Mouse (Mus musculus) neural tube, embryonic 13.5 days (tissue): ENCODE results near the gene Nt5dc1. TPM values are rescaled to one million over a fixed set of nuclear protein-coding genes. Genes with fewer than 3 reads are reported as not detected.
A peak's percentile ranks its signal among the peaks of the same experiment; 100 is the strongest.
"Not testable (repeated sequence)": the region's sequence is repeated elsewhere in the genome, so short reads cannot be mapped to it uniquely, and the experiment has no call there.

ENCODE experiments used
- ATAC-seq: fragments of 200-750 bp; cut with Nextera tagmentation; 2 replicates; pipeline ENCODE4 v1.8.0; 2017; ENCODE audit warnings: low read depth, mild to moderate bottlenecking, moderate TSS enrichment, moderate library complexity
- H3K27ac ChIP-seq: fragments of 300-500 bp; sonication (generic); replicated peaks from 2 replicates; pipeline ENCODE4 v1.5.1; 2015; ENCODE audit warnings: moderate library complexity, mild to moderate bottlenecking, inconsistent platforms
- H3K27me3 ChIP-seq: fragments of 300-500 bp; sonication (generic); 2 replicates; pipeline ENCODE4 v1.6.1; 2015; ENCODE audit warnings: mild to moderate bottlenecking, inconsistent platforms
- H3K36me3 ChIP-seq: fragments of 300-500 bp; sonication (generic); 2 replicates; pipeline ENCODE4 v1.6.1; 2015; ENCODE audit warnings: mild to moderate bottlenecking, inconsistent platforms
- H3K4me1 ChIP-seq: fragments of 300-500 bp; sonication (generic); replicated peaks from 2 replicates; pipeline ENCODE4 v1.6.1; 2015; ENCODE audit warnings: inconsistent platforms
- H3K4me2 ChIP-seq: fragments of 300-500 bp; sonication (generic); 2 replicates; pipeline ENCODE4 v1.6.1; 2015; ENCODE audit warnings: inconsistent platforms, mild to moderate bottlenecking, moderate library complexity
- H3K4me3 ChIP-seq: fragments of 300-500 bp; sonication (generic); 2 replicates; pipeline ENCODE4 v1.5.1; 2015; ENCODE audit warnings: mild to moderate bottlenecking, inconsistent platforms
- H3K9ac ChIP-seq: fragments of 300-500 bp; sonication (generic); 2 replicates; pipeline ENCODE4 v1.6.1; 2015; ENCODE audit warnings: moderate library complexity, mild to moderate bottlenecking, inconsistent platforms
- H3K9me3 ChIP-seq: fragments of 300-500 bp; sonication (generic); 2 replicates; pipeline ENCODE4 v1.6.1; 2016; ENCODE audit warnings: inconsistent platforms
- WGBS: fragments of 180-500 bp; shearing (Covaris S2); methylation state at CpG from one replicate; pipeline ENCODE4 v1.1.7; 2015; 5-methylcytosine and 5-hydroxymethylcytosine counted together
- polyA plus RNA-seq: library from polyadenylated mRNA; unstranded; fragments of >200 nt; fragmentation: Nextera tagmentation; extraction: Ambion mirVana; gene quantifications from 2 replicates; pipeline ENCODE4 v1.2.1, GENCODE M21; 2015

Nt5dc1 gene
- polyA plus RNA-seq, result 3.1 and 3.4 TPM in 2 replicates

- peak; percentile 98 for ATAC-seq
- H3K36me3 ChIP-seq, result no peaks in the 10 kb centered on the region
- peak within 1 kb of the TSS; percentile 78 for H3K9ac ChIP-seq
- H3K27ac ChIP-seq, result peak within 1 kb of the TSS; percentile 46; the same call in 1 of the 2 replicates
- H3K4me1 ChIP-seq, result no peaks in the 10 kb centered on the region
- no peaks in the 10 kb centered on the region for H3K9me3 ChIP-seq
- H3K27me3 ChIP-seq, result no peaks in the 10 kb centered on the region
- WGBS, result under 1% methylated on average over 49 of the region's 49 CpGs
- peak within 1 kb of the TSS; percentile 65 for H3K4me3 ChIP-seq
- H3K4me2 ChIP-seq, result peak within 1 kb of the TSS; percentile 73
These were observed at the start of gene Nt5dc1 for GRCm38 (mm10) chr10:34418204-34418756. Gene Nt5dc1 (minus strand): TSS chr10:34418552.

- Histone ChIP-seq H3K4me2 (no peak overlapping the region), H3K9ac (no peak overlapping the region), H3K36me3 (no peaks in the 10 kb centered on the region), H3K27me3 (no peaks in the 10 kb centered on the region), H3K4me3 (no peak overlapping the region), H3K27ac (no peak overlapping the region), H3K4me1 (no peaks in the 10 kb centered on the region), H3K9me3 (no peaks in the 10 kb centered on the region)
- WGBS, result 88% methylated on average over 4 of the region's 4 CpGs
- ATAC-seq, result no peak
These were observed 46.0 kb upstream of the Nt5dc1 start for GRCm38 (mm10) chr10:34464321-34464720.

- Histone ChIP-seq H3K27ac (no peak overlapping the region), H3K4me2 (no peak overlapping the region), H3K4me3 (no peak overlapping the region), H3K9ac (no peak overlapping the region), H3K27me3 (no peaks in the 10 kb centered on the region), H3K36me3 (no peaks in the 10 kb centered on the region), H3K4me1 (no peaks in the 10 kb centered on the region), H3K9me3 (no peaks in the 10 kb centered on the region)
- 71% methylated on average over 4 of the region's 4 CpGs for WGBS
- no peak for ATAC-seq
These were observed 43.1 kb upstream of the Nt5dc1 start for GRCm38 (mm10) chr10:34461451-34461850.

GRCm38 (mm10) chr10:34449469-34449868, 31.1 kb upstream of the Nt5dc1 start:
- no peak overlapping the region for H3K27ac ChIP-seq
- WGBS, result 81% methylated on average over 1 of the region's 1 CpGs
- no peak overlapping the region for H3K4me3 ChIP-seq
- H3K36me3 ChIP-seq, result no peaks in the 10 kb centered on the region
- no peaks in the 10 kb centered on the region for H3K9me3 ChIP-seq
- H3K4me1 ChIP-seq, result no peaks in the 10 kb centered on the region
- no peak overlapping the region for H3K4me2 ChIP-seq
- no peaks in the 10 kb centered on the region for H3K27me3 ChIP-seq
- no peak for ATAC-seq
- H3K9ac ChIP-seq, result no peak overlapping the region

- H3K4me3 ChIP-seq, H3K27me3 ChIP-seq, H3K9ac ChIP-seq, H3K36me3 ChIP-seq, H3K27ac ChIP-seq, H3K4me2 ChIP-seq, ATAC-seq, H3K9me3 ChIP-seq, H3K4me1 ChIP-seq: not testable (repeated sequence)
- 98% methylated on average over 6 of the region's 14 CpGs for WGBS
These were observed 15.8 kb upstream of the Nt5dc1 start for GRCm38 (mm10) chr10:34434191-34434590.

GRCm38 (mm10) chr10:34431783-34432182, 13.4 kb upstream of the Nt5dc1 start:
- no peaks in the 10 kb centered on the region for H3K27me3 ChIP-seq
- ATAC-seq, result no peak
- no peaks in the 10 kb centered on the region for H3K36me3 ChIP-seq
- H3K27ac ChIP-seq, result no peak overlapping the region
- 0 out of 2 replicates have a peak, but pooled peaks cover 3% of the 10 kb centered on the region for H3K9me3 ChIP-seq
- no peak overlapping the region for H3K9ac ChIP-seq
- no peaks in the 10 kb centered on the region; the same call in 1 of the 2 replicates for H3K4me1 ChIP-seq
- H3K4me3 ChIP-seq, result no peak overlapping the region
- H3K4me2 ChIP-seq, result no peak overlapping the region

- Histone ChIP-seq H3K4me2 (peak overlapping the region; percentile 73), H3K9ac (peak overlapping the region; percentile 78), H3K4me3 (peak overlapping the region; percentile 65)
- H3K4me1 ChIP-seq, ATAC-seq, H3K36me3 ChIP-seq, H3K27ac ChIP-seq, H3K9me3 ChIP-seq, H3K27me3 ChIP-seq: not testable (repeated sequence)
- 82% methylated on average over 4 of the region's 4 CpGs for WGBS
These were observed 442 bp upstream of the Nt5dc1 start for GRCm38 (mm10) chr10:34418794-34419193.

- Histone ChIP-seq H3K9me3 (no peaks in the 10 kb centered on the region), H3K4me3 (no peak overlapping the region), H3K4me1 (no peaks in the 10 kb centered on the region), H3K27ac (no peak overlapping the region), H3K4me2 (no peak overlapping the region), H3K9ac (no peak overlapping the region), H3K27me3 (no peaks in the 10 kb centered on the region), H3K36me3 (peaks cover 8% of the 10 kb centered on the region; the same call in 1 of the 2 replicates)
- ATAC-seq, result no peak
These were observed 19.1 kb downstream of the Nt5dc1 start for GRCm38 (mm10) chr10:34399267-34399666.

- no peaks in the 10 kb centered on the region for H3K9me3 ChIP-seq
- H3K27me3 ChIP-seq, result no peaks in the 10 kb centered on the region
- H3K36me3 ChIP-seq, result no peaks in the 10 kb centered on the region
- WGBS, result 50% methylated on average over 4 of the region's 4 CpGs
- H3K4me2 ChIP-seq, result no peak overlapping the region
- H3K9ac ChIP-seq, result no peak overlapping the region
- H3K4me3 ChIP-seq, result no peak overlapping the region
- no peak; the same call in 1 of the 2 replicates for ATAC-seq
- H3K27ac ChIP-seq, result no peak overlapping the region
- no peaks in the 10 kb centered on the region for H3K4me1 ChIP-seq
These were observed 21.4 kb downstream of the Nt5dc1 start for GRCm38 (mm10) chr10:34396959-34397358.

GRCm38 (mm10) chr10:34389681-34390080, 28.7 kb downstream of the Nt5dc1 start, which contains the start of gene Col10a1:
Gene Col10a1 (plus strand): TSS chr10:34389981.
- Histone ChIP-seq H3K4me2 (no peak within 1 kb of the TSS), H3K9me3 (no peaks in the 10 kb centered on the region), H3K9ac (no peak within 1 kb of the TSS), H3K27ac (no peak within 1 kb of the TSS), H3K36me3 (no peaks in the 10 kb centered on the region), H3K4me3 (no peak within 1 kb of the TSS), H3K27me3 (no peaks in the 10 kb centered on the region), H3K4me1 (no peaks in the 10 kb centered on the region)
- WGBS, result 67% methylated on average over 8 of the region's 8 CpGs
- ATAC-seq, result no peak

- H3K4me2 ChIP-seq, result no peak overlapping the region
- H3K27me3 ChIP-seq, result no peaks in the 10 kb centered on the region
- no peak overlapping the region for H3K9ac ChIP-seq
- H3K27ac ChIP-seq, result no peak overlapping the region
- no peaks in the 10 kb centered on the region for H3K36me3 ChIP-seq
- ATAC-seq, result no peak
- H3K4me3 ChIP-seq, result no peak overlapping the region
- H3K9me3 ChIP-seq, result no peaks in the 10 kb centered on the region
- H3K4me1 ChIP-seq, result no peaks in the 10 kb centered on the region
- 92% methylated on average over 5 of the region's 5 CpGs for WGBS
These were observed 32.7 kb downstream of the Nt5dc1 start for GRCm38 (mm10) chr10:34385636-34386035.

- no peak for ATAC-seq
- Histone ChIP-seq H3K4me2 (no peak overlapping the region), H3K4me1 (no peaks in the 10 kb centered on the region), H3K36me3 (no peaks in the 10 kb centered on the region), H3K9me3 (no peaks in the 10 kb centered on the region), H3K9ac (no peak overlapping the region), H3K27ac (no peak overlapping the region), H3K27me3 (no peaks in the 10 kb centered on the region), H3K4me3 (no peak overlapping the region)
- WGBS, result 94% methylated on average over 7 of the region's 7 CpGs
These were observed 45.0 kb downstream of the Nt5dc1 start for GRCm38 (mm10) chr10:34373332-34373731.

GRCm38 (mm10) chr10:34368138-34368537, 50.2 kb downstream of the Nt5dc1 start:
- Histone ChIP-seq H3K27ac (no peak overlapping the region), H3K36me3 (no peaks in the 10 kb centered on the region), H3K4me2 (no peak overlapping the region), H3K9ac (no peak overlapping the region), H3K27me3 (no peaks in the 10 kb centered on the region), H3K9me3 (no peaks in the 10 kb centered on the region), H3K4me3 (no peak overlapping the region), H3K4me1 (no peaks in the 10 kb centered on the region)
- 73% methylated on average over 5 of the region's 5 CpGs for WGBS
- ATAC-seq, result no peak
